28 mouse cellular contexts compared by ENCODE assay signal in genomic region chr7:46793871-46794270, GRCm38 (mm10). TPM values are rescaled to one million over a fixed set of nuclear protein-coding genes. Genes with fewer than 3 reads are reported as not detected.
DNase-seq lines count a peak whose midpoint lies in the region; ATAC-seq and TF ChIP-seq lines count a peak whose summit lies in the region.
"Had no signal": no experiment of that assay in that cellular context is flagged by ENCODE, and none has a peak within 500 bp of the region (broad histone marks: within the 10 kb centered on the region; RNA-seq: fewer than 3 reads in every experiment).

No protein-coding gene starts in this region.

- no peak for TF ChIP-seq CTCF in small intestine, adult 2 months (IDR thresholded peaks at IDR 0.05; ENCODE audit: extremely low read depth, insufficient read length, insufficient replicate concordance, low read depth, low read length)

- no peak for TF ChIP-seq POLR2A in small intestine, adult 2 months (IDR thresholded peaks at IDR 0.05; ENCODE audit: low read depth, low read length)

- H3K9ac ChIP-seq in neural tube, embryonic 12.5 days = no peak overlapping the region
- no peak overlapping the region for H3K9ac ChIP-seq in forebrain, embryonic 16.5 days (replicated peaks; ENCODE audit: low read depth, low read length)
- H3K9ac ChIP-seq: limb, embryonic 12.5 days had no signal

- H3K27ac ChIP-seq in neural tube, embryonic 12.5 days = no peak overlapping the region
- H3K27ac ChIP-seq in small intestine, adult 2 months (ENCODE audit: insufficient read depth, low read depth, low read length) = 0 out of 2 replicates have a peak overlapping the region, but pooled peaks have one; percentile 22
- no peak overlapping the region for H3K27ac ChIP-seq in forebrain, embryonic 16.5 days (ENCODE audit: low read length)
- H3K27ac ChIP-seq: embryonic facial prominence, embryonic 10.5 days; forebrain, embryonic 12.5 days; heart, embryonic 10.5 days; limb, embryonic 12.5 days had no signal

- WGBS in neural tube, embryonic 12.5 days = 89% methylated on average over 4 of the region's 4 CpGs
- 34% methylated on average over 4 of the region's 4 CpGs for WGBS in small intestine, adult 2 months
- 85% methylated on average over 4 of the region's 4 CpGs for WGBS in forebrain, embryonic 16.5 days

- peak; percentile 36 for DNase-seq in kidney, adult 11 months
- DNase-seq in kidney, adult 18-20 months = no peak
- DNase-seq in neural tube, embryonic 10.5 days (ENCODE audit: extremely low spot score, low spot score) = no peak
- DNase-seq in kidney, postnatal 14 days = peak; percentile 29
- DNase-seq: adrenal gland, postnatal 10 days; cerebellum, adult 9-10 months; gastrocnemius, postnatal 36 days; lung, adult 2 months; midbrain, embryonic 14.5 days; spleen, adult 18-20 months; thymus, adult 18-20 months had no signal

- H3K27me3 ChIP-seq in neural tube, embryonic 12.5 days (replicated peaks) = no peaks in the 10 kb centered on the region
- no peaks in the 10 kb centered on the region for H3K27me3 ChIP-seq in small intestine, adult 2 months (ENCODE audit: control insufficient read depth, insufficient read depth, low read length)
- H3K27me3 ChIP-seq in forebrain, embryonic 16.5 days (replicated peaks; ENCODE audit: control insufficient read depth, insufficient read depth, low read length) = no peaks in the 10 kb centered on the region
- H3K27me3 ChIP-seq: forebrain, embryonic 12.5 days; limb, embryonic 12.5 days; megakaryocyte, embryonic 14.5 days had no signal

- no peak overlapping the region for H3K4me3 ChIP-seq in neural tube, embryonic 12.5 days
- no peak overlapping the region for H3K4me3 ChIP-seq in small intestine, adult 2 months (ENCODE audit: low read depth, low read length)
- no peak overlapping the region for H3K4me3 ChIP-seq in forebrain, embryonic 16.5 days (replicated peaks; ENCODE audit: low read length)
- H3K4me3 ChIP-seq: heart, embryonic 10.5 days; limb, embryonic 12.5 days; megakaryocyte, embryonic 14.5 days had no signal

- H3K4me1 ChIP-seq in neural tube, embryonic 12.5 days = peaks cover 19% of the 10 kb centered on the region
- H3K4me1 ChIP-seq in small intestine, adult 2 months (ENCODE audit: control insufficient read depth, insufficient read depth, insufficient read length, low read length) = peaks cover 6% of the 10 kb centered on the region; the same call in 1 of the 2 replicates
- peaks cover 20% of the 10 kb centered on the region for H3K4me1 ChIP-seq in forebrain, embryonic 16.5 days (replicated peaks; ENCODE audit: control insufficient read depth, insufficient read depth, low read length)

- H3K36me3 ChIP-seq in neural tube, embryonic 12.5 days = peaks cover 6% of the 10 kb centered on the region
- H3K36me3 ChIP-seq in small intestine, adult 2 months (ENCODE audit: control insufficient read depth, insufficient read depth, low read length) = peaks cover 16% of the 10 kb centered on the region
- H3K36me3 ChIP-seq in forebrain, embryonic 16.5 days (ENCODE audit: control insufficient read depth, insufficient read depth) = peaks cover 7% of the 10 kb centered on the region

- ATAC-seq in neural tube, embryonic 12.5 days (ENCODE audit: low FRiP score, low read depth) = no peak
- no peak for ATAC-seq in erythroid progenitor cell, adult 5-6 weeks (replicated peaks; ENCODE audit: low FRiP score, poor library complexity, severe bottlenecking)
- no peak for ATAC-seq in forebrain, embryonic 16.5 days
- ATAC-seq: activated CD4-positive, CD25-positive, alpha-beta regulatory T cell, adult 4 months; inflammation-experienced regulatory T-cells, adult 6 months had no signal

- H3K4me2 ChIP-seq in neural tube, embryonic 12.5 days (replicated peaks) = 0 out of 2 replicates have a peak overlapping the region, but pooled peaks have one; percentile 14
- H3K4me2 ChIP-seq in forebrain, embryonic 16.5 days (ENCODE audit: low read length) = no peak overlapping the region

- H3K9me3 ChIP-seq in neural tube, embryonic 12.5 days = no peaks in the 10 kb centered on the region
- H3K9me3 ChIP-seq in forebrain, embryonic 16.5 days (ENCODE audit: control insufficient read depth, low read length) = no peaks in the 10 kb centered on the region
- H3K9me3 ChIP-seq: embryonic facial prominence, embryonic 10.5 days; forebrain, embryonic 12.5 days; G1E; heart, embryonic 10.5 days; limb, embryonic 12.5 days; megakaryocyte, embryonic 14.5 days had no signal

RNA-seq across cellular contexts. Expression of gene Hps5, which starts 2.0 kb away (rescaled TPM):
- 22.7 and 23.5 TPM in 2 replicates for polyA plus RNA-seq in neural tube, embryonic 12.5 days (2016; fragmentation: Nextera tagmentation; extraction: Ambion mirVana)
- polyA plus RNA-seq in small intestine, adult 2 months (2012; rRNA removed) = 14.4 and 22.7 TPM in 2 replicates
- 7.2 and 9.2 TPM in 2 replicates for total RNA-seq in erythroid progenitor cell, adult 5-6 weeks (2015; ENCODE audit: low replicate concordance)
- 19.8 and 29.9 TPM in 2 replicates for total RNA-seq in erythroid progenitor cell, adult 5-6 weeks (2017; ENCODE audit: low replicate concordance)
- polyA plus RNA-seq in forebrain, embryonic 16.5 days (2015; fragmentation: Nextera tagmentation; extraction: Ambion mirVana) = 16.9 and 17.7 TPM in 2 replicates

RNA-seq across cellular contexts. Expression of gene Gtf2h1, which starts 2.0 kb away (rescaled TPM):
- polyA plus RNA-seq in neural tube, embryonic 12.5 days (2016; fragmentation: Nextera tagmentation; extraction: Ambion mirVana) = 46.4 and 48.1 TPM in 2 replicates
- polyA plus RNA-seq in small intestine, adult 2 months (2012; rRNA removed) = 3.1 and 5.9 TPM in 2 replicates
- 16.2 and 28.5 TPM in 2 replicates for total RNA-seq in erythroid progenitor cell, adult 5-6 weeks (2015; ENCODE audit: low replicate concordance)
- 15.2 and 25.9 TPM in 2 replicates for total RNA-seq in erythroid progenitor cell, adult 5-6 weeks (2017; ENCODE audit: low replicate concordance)
- polyA plus RNA-seq in forebrain, embryonic 16.5 days (2015; fragmentation: Nextera tagmentation; extraction: Ambion mirVana) = 52.3 and 56.7 TPM in 2 replicates

RNA-seq across cellular contexts. Expression of gene Saa2, which starts 42.3 kb away (rescaled TPM):
- polyA plus RNA-seq in neural tube, embryonic 12.5 days (2016; fragmentation: Nextera tagmentation; extraction: Ambion mirVana) = 0.74 TPM in 1 of 2 replicates, not detected in the other
- not detected in 2 replicates for polyA plus RNA-seq in small intestine, adult 2 months (2012; rRNA removed)
- not detected in 2 replicates for total RNA-seq in erythroid progenitor cell, adult 5-6 weeks (2015; ENCODE audit: low replicate concordance)
- total RNA-seq in erythroid progenitor cell, adult 5-6 weeks (2017; ENCODE audit: low replicate concordance) = not detected in 2 replicates
- polyA plus RNA-seq in forebrain, embryonic 16.5 days (2015; fragmentation: Nextera tagmentation; extraction: Ambion mirVana) = not detected in 2 replicates
- total RNA-seq: adrenal gland, postnatal 10 days; common myeloid progenitor, adult 5-6 weeks; G1E; gastrocnemius, postnatal 36 days; layer of hippocampus, postnatal 14 days; left cerebral cortex, postnatal 10 days had no signal
- polyA plus RNA-seq: forebrain, embryonic 12.5 days; G1E; heart, postnatal 0 days; inflammation-experienced regulatory T-cells, adult 6 months; lung, adult 2 months; midbrain, embryonic 14.5 days had no signal

RNA-seq across cellular contexts. Expression of gene Ldha, which starts 47.4 kb away (rescaled TPM):
- polyA plus RNA-seq in neural tube, embryonic 12.5 days (2016; fragmentation: Nextera tagmentation; extraction: Ambion mirVana) = 847 and 930 TPM in 2 replicates
- 766 and 1,649 TPM in 2 replicates for polyA plus RNA-seq in small intestine, adult 2 months (2012; rRNA removed)
- 72.9 and 85.4 TPM in 2 replicates for total RNA-seq in erythroid progenitor cell, adult 5-6 weeks (2015; ENCODE audit: low replicate concordance)
- total RNA-seq in erythroid progenitor cell, adult 5-6 weeks (2017; ENCODE audit: low replicate concordance) = 29.2 and 59.4 TPM in 2 replicates
- 782 and 824 TPM in 2 replicates for polyA plus RNA-seq in forebrain, embryonic 16.5 days (2015; fragmentation: Nextera tagmentation; extraction: Ambion mirVana)

RNA-seq across cellular contexts. Expression of gene Saa1, which starts 51.1 kb away (rescaled TPM):
- 1.5 and 1.6 TPM in 2 replicates for polyA plus RNA-seq in neural tube, embryonic 12.5 days (2016; fragmentation: Nextera tagmentation; extraction: Ambion mirVana)
- 0.56 TPM in 1 of 2 replicates, not detected in the other for polyA plus RNA-seq in small intestine, adult 2 months (2012; rRNA removed)
- total RNA-seq in erythroid progenitor cell, adult 5-6 weeks (2015; ENCODE audit: low replicate concordance) = not detected in 2 replicates
- total RNA-seq in erythroid progenitor cell, adult 5-6 weeks (2017; ENCODE audit: low replicate concordance) = not detected in 2 replicates
- not detected in 2 replicates for polyA plus RNA-seq in forebrain, embryonic 16.5 days (2015; fragmentation: Nextera tagmentation; extraction: Ambion mirVana)
- total RNA-seq: common myeloid progenitor, adult 5-6 weeks; G1E; gastrocnemius, postnatal 36 days; layer of hippocampus, postnatal 14 days; left cerebral cortex, postnatal 10 days had no signal
- polyA plus RNA-seq: forebrain, embryonic 12.5 days; G1E; heart, postnatal 0 days; hindbrain, embryonic 11.5 days; inflammation-experienced regulatory T-cells, adult 6 months; lung, adult 2 months; midbrain, embryonic 14.5 days had no signal

Comparison
In these comparisons a context has a peak if more than half of its experiments do, and no peak if none do; other contexts are left out.
1. DNase-seq: peak in kidney, adult 11 months (single experiment) and kidney, postnatal 14 days (single experiment); none in kidney, adult 18-20 months (single experiment) and neural tube, embryonic 10.5 days (single experiment).